Mouse (Mus musculus) kidney, adult 18-20 months (tissue): ENCODE measurements around the gene Slc28a3.

Source experiments
- DNase-seq: peaks from one replicate; pipeline ENCODE4 v3.0.0; 2021

Slc28a3 gene

GRCm38 (mm10) chr13:58558216-58558615 lies 52.5 kb downstream of the Slc28a3 start:
- no peak for DNase-seq

GRCm38 (mm10) chr13:58556018-58556417 lies 54.7 kb downstream of the Slc28a3 start:
- DNase-seq = no peak

- DNase-seq = no peak
These were observed 55.1 kb downstream of the Slc28a3 start for GRCm38 (mm10) chr13:58555561-58555960.

GRCm38 (mm10) chr13:58551924-58552323 lies 58.8 kb downstream of the Slc28a3 start:
- no peak for DNase-seq

GRCm38 (mm10) chr13:58547570-58547969 lies 63.1 kb downstream of the Slc28a3 start:
- no peak for DNase-seq

- no peak for DNase-seq
These were observed 66.8 kb downstream of the Slc28a3 start for GRCm38 (mm10) chr13:58543688-58544408.

- peak; percentile 79 for DNase-seq
These were observed 67.6 kb downstream of the Slc28a3 start for GRCm38 (mm10) chr13:58543066-58543465.

- DNase-seq = no peak
These were observed 68.1 kb downstream of the Slc28a3 start for GRCm38 (mm10) chr13:58542601-58543041.

GRCm38 (mm10) chr13:58542167-58542566 lies 68.5 kb downstream of the Slc28a3 start:
- no peak for DNase-seq

- DNase-seq = no peak
These were observed 69.1 kb downstream of the Slc28a3 start for GRCm38 (mm10) chr13:58541620-58542019.

GRCm38 (mm10) chr13:58538966-58539365 lies 71.7 kb downstream of the Slc28a3 start:
- no peak for DNase-seq

- DNase-seq = no peak
These were observed 72.3 kb downstream of the Slc28a3 start for GRCm38 (mm10) chr13:58538366-58538765.

GRCm38 (mm10) chr13:58537916-58538233 lies 72.8 kb downstream of the Slc28a3 start:
- DNase-seq = no peak

- no peak for DNase-seq
These were observed 73.3 kb downstream of the Slc28a3 start for GRCm38 (mm10) chr13:58537232-58537915.

- DNase-seq = no peak
These were observed 74.0 kb downstream of the Slc28a3 start for GRCm38 (mm10) chr13:58536466-58537231.

- no peak for DNase-seq
These were observed 75.4 kb downstream of the Slc28a3 start for GRCm38 (mm10) chr13:58535321-58535720.

GRCm38 (mm10) chr13:58534861-58535260 lies 75.8 kb downstream of the Slc28a3 start:
- DNase-seq = no peak

GRCm38 (mm10) chr13:58534216-58534841 lies 76.3 kb downstream of the Slc28a3 start:
- DNase-seq = no peak

- no peak for DNase-seq
These were observed 86.1 kb downstream of the Slc28a3 start for GRCm38 (mm10) chr13:58524581-58524980.

- DNase-seq = no peak
These were observed 86.9 kb downstream of the Slc28a3 start for GRCm38 (mm10) chr13:58523761-58524117.

- DNase-seq = no peak
These were observed 87.5 kb downstream of the Slc28a3 start for GRCm38 (mm10) chr13:58523011-58523760.

GRCm38 (mm10) chr13:58521331-58522030 lies 89.2 kb downstream of the Slc28a3 start:
- no peak for DNase-seq
